Mouse (Mus musculus) olfactory bulb, adult 2 months (tissue): ENCODE results near the gene Pfn1.

Experiments used
- CTCF ChIP-seq: fragments of 200-500 bp; IDR thresholded peaks from 2 replicates; pipeline ENCODE4 v1.5.1; 2012; ENCODE audit warnings: low read depth, mild to moderate bottlenecking, low read length, moderate library complexity; ENCODE audit not compliant: insufficient read depth
- POLR2A ChIP-seq: fragments of 200-500 bp; IDR thresholded peaks from 2 replicates; pipeline ENCODE4 v1.6.1; 2012; ENCODE audit warnings: mild to moderate bottlenecking, low read depth, low read length, moderate library complexity; ENCODE audit not compliant: insufficient read depth

GRCm38 (mm10) chr11:70638714-70639278 is 15.6 kb downstream of the Pfn1 start, which contains the start of gene Gp1ba:
- TF ChIP-seq CTCF (no peak), POLR2A (no peak)
